9 mouse cellular contexts compared by ENCODE assay signal in the genomic region with DNA sequence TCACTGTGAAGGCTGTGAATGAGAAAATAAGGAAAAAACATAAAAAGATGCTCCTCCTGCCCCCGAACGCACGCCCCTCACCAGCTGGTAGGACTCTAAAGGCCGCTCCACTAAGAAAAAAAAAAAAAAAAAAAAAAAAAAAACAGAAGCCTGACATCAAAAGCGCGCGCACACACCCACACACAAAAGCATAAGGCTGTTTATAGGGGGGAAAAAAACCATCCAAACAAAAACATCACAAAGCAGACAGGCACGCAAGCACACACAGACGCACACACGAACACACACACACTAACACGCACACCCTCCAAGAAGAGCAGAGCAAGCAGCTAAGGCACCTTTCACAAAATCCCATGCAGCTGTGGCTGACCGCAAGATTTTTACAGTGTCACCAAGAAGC. TPM values are rescaled to one million over a fixed set of nuclear protein-coding genes. Genes with fewer than 3 reads are reported as not detected.
DNase-seq lines count a peak whose midpoint lies in the region; ATAC-seq and TF ChIP-seq lines count a peak whose summit lies in the region.
"Had no signal": no experiment of that assay in that cellular context is flagged by ENCODE, and none has a peak within 500 bp of the region (broad histone marks: within the 10 kb centered on the region; RNA-seq: fewer than 3 reads in every experiment).

No protein-coding gene starts in this region.

- WGBS in heart, embryonic 15.5 days: 24% methylated on average over 12 of the region's 12 CpGs
- 24% methylated on average over 11 of the region's 12 CpGs for WGBS in forebrain, postnatal 0 days
- 23% methylated on average over 12 of the region's 12 CpGs for WGBS in midbrain, embryonic 12.5 days

- peak overlapping the region; percentile 40 for H3K4me3 ChIP-seq in heart, embryonic 15.5 days
- H3K4me3 ChIP-seq in forebrain, postnatal 0 days (ENCODE audit: low read depth, low read length): peak overlapping the region; percentile 35
- peak overlapping the region; percentile 40 for H3K4me3 ChIP-seq in midbrain, embryonic 12.5 days

- no peaks in the 10 kb centered on the region for H3K36me3 ChIP-seq in heart, embryonic 15.5 days
- H3K36me3 ChIP-seq in forebrain, postnatal 0 days (ENCODE audit: insufficient read depth): no peaks in the 10 kb centered on the region
- H3K36me3 ChIP-seq in midbrain, embryonic 12.5 days: no peaks in the 10 kb centered on the region

- H3K27me3 ChIP-seq in heart, embryonic 15.5 days: no peaks in the 10 kb centered on the region
- no peaks in the 10 kb centered on the region for H3K27me3 ChIP-seq in forebrain, postnatal 0 days (ENCODE audit: insufficient read depth, low read length)
- no peaks in the 10 kb centered on the region for H3K27me3 ChIP-seq in midbrain, embryonic 12.5 days

- H3K9ac ChIP-seq in heart, embryonic 15.5 days: no peak overlapping the region
- peak overlapping the region; percentile 28; the same call in 1 of the 2 replicates for H3K9ac ChIP-seq in forebrain, postnatal 0 days
- no peak overlapping the region for H3K9ac ChIP-seq in midbrain, embryonic 12.5 days (replicated peaks)

- H3K9me3 ChIP-seq in heart, embryonic 15.5 days (replicated peaks): no peaks in the 10 kb centered on the region
- H3K9me3 ChIP-seq in forebrain, postnatal 0 days (ENCODE audit: low read length): no peaks in the 10 kb centered on the region
- no peaks in the 10 kb centered on the region for H3K9me3 ChIP-seq in midbrain, embryonic 12.5 days

- no peak for TF ChIP-seq CTCF in forebrain, postnatal 0 days (IDR thresholded peaks at IDR 0.05; ENCODE audit: low read depth)

- no peak for ATAC-seq in heart, embryonic 15.5 days (replicated peaks; ENCODE audit: insufficient number of reproducible peaks, insufficient read depth, low FRiP score, low read depth)
- no peak for ATAC-seq in forebrain, postnatal 0 days
- ATAC-seq in midbrain, embryonic 12.5 days (ENCODE audit: low FRiP score, low read depth): no peak
- no peak for ATAC-seq in erythroid progenitor cell, adult 5-6 weeks (replicated peaks; ENCODE audit: low FRiP score, poor library complexity, severe bottlenecking)

- DNase-seq in heart, adult 8-10 months (ENCODE audit: low spot score): no peak
- DNase-seq in brain, embryonic 18.5 days (ENCODE audit: low read depth, low spot score): peak; percentile 16
- DNase-seq in forebrain, postnatal 0 days: peak; percentile 24
- no peak for DNase-seq in spleen, postnatal 4 days (ENCODE audit: low spot score in 2 of 2)
- no peak for DNase-seq in right cerebral cortex, postnatal 36 days (ENCODE audit: low spot score in 2 of 2)

- no peak overlapping the region for H3K27ac ChIP-seq in heart, embryonic 15.5 days
- H3K27ac ChIP-seq in forebrain, postnatal 0 days (ENCODE audit: low read depth, low read length): no peak overlapping the region
- peak overlapping the region; percentile 58; the same call in 1 of the 2 replicates for H3K27ac ChIP-seq in midbrain, embryonic 12.5 days (replicated peaks)
- H3K27ac ChIP-seq: macrophage had no signal

- peak overlapping the region; percentile 57 for H3K4me2 ChIP-seq in heart, embryonic 15.5 days
- H3K4me2 ChIP-seq in forebrain, postnatal 0 days (ENCODE audit: low read depth): peak overlapping the region; percentile 46
- peak overlapping the region; percentile 37 for H3K4me2 ChIP-seq in midbrain, embryonic 12.5 days (replicated peaks)

- H3K4me1 ChIP-seq in heart, embryonic 15.5 days (replicated peaks): no peaks in the 10 kb centered on the region
- no peaks in the 10 kb centered on the region for H3K4me1 ChIP-seq in forebrain, postnatal 0 days (ENCODE audit: insufficient read depth)
- no peaks in the 10 kb centered on the region for H3K4me1 ChIP-seq in midbrain, embryonic 12.5 days

RNA-seq across cellular contexts. Expression of a gene that starts 1.1 kb away (rescaled TPM):
- 2.3 and 3.4 TPM in 2 replicates for polyA plus RNA-seq in heart, embryonic 15.5 days (2015; fragmentation: Nextera tagmentation; extraction: Ambion mirVana)
- total RNA-seq in heart, adult 8-10 months (2022): 1 to 10 TPM in 1 of 4 experiments, under 1 TPM in 3; 0.80 to 1.1 (median 0.83) TPM
- 61.2 and 66.7 TPM in 2 replicates for total RNA-seq in forebrain, postnatal 0 days (2014; rRNA removed)
- 47.1 and 48.6 TPM in 2 replicates for polyA plus RNA-seq in forebrain, postnatal 0 days (2015; fragmentation: Nextera tagmentation; extraction: Ambion mirVana)
- polyA plus RNA-seq in midbrain, embryonic 12.5 days (2016; fragmentation: Nextera tagmentation; extraction: Ambion mirVana): 32.1 and 35.3 TPM in 2 replicates
- total RNA-seq in erythroid progenitor cell, adult 5-6 weeks (2015; ENCODE audit: low replicate concordance): not detected in 2 replicates
- not detected in 2 replicates for total RNA-seq in erythroid progenitor cell, adult 5-6 weeks (2017; ENCODE audit: low replicate concordance)
- polyA plus RNA-seq: macrophage had no signal

Comparison
In these comparisons a context has a peak if more than half of its experiments do, and no peak if none do; other contexts are left out.
1. DNase-seq: peak in brain, embryonic 18.5 days (single experiment) and forebrain, postnatal 0 days (single experiment); none in heart, adult 8-10 months (single experiment), spleen, postnatal 4 days (0 of 2) and right cerebral cortex, postnatal 36 days (0 of 2).
2. RNA of a gene that starts 1.1 kb away (total RNA-seq): 61.2 to 66.7 TPM in forebrain, postnatal 0 days; 0.80 to 1.1 TPM in heart, adult 8-10 months and not detected in erythroid progenitor cell, adult 5-6 weeks; every median in the first group is over 10 times any median in the second.
3. Peak in every context shown above with its lines, with median percentiles within 50 percentile points of each other: H3K4me2 ChIP-seq and H3K4me3 ChIP-seq.